In genomic region chr6:140664611-140665010, GRCm38 (mm10) we compare ENCODE assay signal across 25 mouse cellular contexts. TPM values are rescaled to one million over a fixed set of nuclear protein-coding genes. Genes with fewer than 3 reads are reported as not detected.
A peak's percentile ranks its signal among the peaks of the same experiment; 100 is the strongest.
DNase-seq lines count a peak whose midpoint lies in the region; ATAC-seq and TF ChIP-seq lines count a peak whose summit lies in the region.
"Had no signal": no experiment of that assay in that cellular context is flagged by ENCODE, and none has a peak within 500 bp of the region (broad histone marks: within the 10 kb centered on the region; RNA-seq: fewer than 3 reads in every experiment).

No protein-coding gene starts in this region.

- no peaks in the 10 kb centered on the region for H3K79me2 ChIP-seq in heart, adult 2 months (replicated peaks; ENCODE audit: control insufficient read depth, insufficient read depth, low read length)
- H3K79me2 ChIP-seq in myocyte (ENCODE audit: control insufficient read depth, insufficient read depth) = no peaks in the 10 kb centered on the region

- no peak for TF ChIP-seq EP300 in heart, adult 2 months (IDR thresholded peaks at IDR 0.05; ENCODE audit: insufficient read depth, low read depth, low read length)

- no peak overlapping the region for H3K4me3 ChIP-seq in heart, adult 2 months
- H3K4me3 ChIP-seq in myocyte = no peak overlapping the region
- H3K4me3 ChIP-seq: embryonic facial prominence, embryonic 12.5 days; embryonic facial prominence, embryonic 15.5 days; heart, embryonic 10.5 days; heart, embryonic 13.5 days; hindbrain, embryonic 12.5 days; hindbrain, embryonic 15.5 days had no signal

- TF ChIP-seq POLR2A in heart, adult 2 months (IDR thresholded peaks at IDR 0.05; ENCODE audit: insufficient read depth, low read depth, low read length) = no peak
- no peak for TF ChIP-seq POLR2A in myocyte (IDR thresholded peaks at IDR 0.05; ENCODE audit: insufficient read length, low read depth)

- intact Hi-C loops in heart, adult 2 months (cut with DNase I) = no loop called here

- H3K27ac ChIP-seq in heart, adult 2 months = no peak overlapping the region
- H3K27ac ChIP-seq: embryonic facial prominence, embryonic 12.5 days; embryonic facial prominence, embryonic 15.5 days; heart, embryonic 10.5 days; heart, embryonic 13.5 days; hindbrain, embryonic 12.5 days; hindbrain, embryonic 15.5 days had no signal

- no peak overlapping the region for H3ac ChIP-seq in myocyte (ENCODE audit: control insufficient read depth, insufficient read length)

- no peaks in the 10 kb centered on the region for H3K27me3 ChIP-seq in heart, adult 2 months (ENCODE audit: control insufficient read depth, insufficient read depth, low read length)
- H3K27me3 ChIP-seq in myocyte (ENCODE audit: control insufficient read depth, insufficient read depth, insufficient read length) = no peaks in the 10 kb centered on the region
- H3K27me3 ChIP-seq: embryonic facial prominence, embryonic 12.5 days; embryonic facial prominence, embryonic 15.5 days; heart, embryonic 13.5 days; hindbrain, embryonic 12.5 days; hindbrain, embryonic 15.5 days had no signal

- no peaks in the 10 kb centered on the region for H3K36me3 ChIP-seq in heart, adult 2 months (ENCODE audit: control insufficient read depth, insufficient read depth, low read length)
- no peaks in the 10 kb centered on the region for H3K36me3 ChIP-seq in myocyte (ENCODE audit: control insufficient read depth, insufficient read depth)
- H3K36me3 ChIP-seq: embryonic facial prominence, embryonic 12.5 days; heart, embryonic 10.5 days; heart, embryonic 13.5 days; hindbrain, embryonic 12.5 days; hindbrain, embryonic 15.5 days had no signal

- TF ChIP-seq CTCF in heart, adult 2 months (IDR thresholded peaks at IDR 0.05) = no peak

- peaks cover 7% of the 10 kb centered on the region for H3K4me1 ChIP-seq in heart, adult 2 months (ENCODE audit: control insufficient read depth, insufficient read depth, low read length)
- H3K4me1 ChIP-seq: embryonic facial prominence, embryonic 12.5 days had no signal

- DNase-seq in heart, adult 11 months = peak; percentile 76
- no peak for DNase-seq in heart, adult 2 months
- DNase-seq in 416B (ENCODE audit: low read depth) = peak; percentile 45
- no peak for DNase-seq in heart, postnatal 4 days
- no peak for DNase-seq in frontal cortex, adult 2 months (ENCODE audit: extremely low spot score in 1 of 2, low spot score in 1 of 2)
- DNase-seq: adrenal gland, adult 8-10 months; adrenal gland, postnatal 25 days; B cell, adult 2 months; cerebellum, adult 2 months; cerebellum, adult 9-11 months; forebrain, postnatal 0 days; gastrocnemius, postnatal 10 days; gastrocnemius, postnatal 36 days; heart, adult 18-20 months; heart, postnatal 14 days had no signal

- H3K9ac ChIP-seq in heart, adult 2 months (ENCODE audit: low read depth, low read length) = no peak overlapping the region
- H3K9ac ChIP-seq: embryonic facial prominence, embryonic 12.5 days; embryonic facial prominence, embryonic 15.5 days; forebrain, postnatal 0 days; heart, embryonic 13.5 days; hindbrain, embryonic 12.5 days; hindbrain, embryonic 15.5 days had no signal

- 92% methylated on average over 5 of the region's 5 CpGs for WGBS in heart, adult 2 months

- peak; percentile 12; the same call in 1 of the 2 replicates for ATAC-seq in granulocyte monocyte progenitor cell, adult 5-6 weeks (replicated peaks; ENCODE audit: poor library complexity, severe bottlenecking)
- ATAC-seq: activated CD4-positive, CD25-positive, alpha-beta regulatory T cell, adult 4 months; forebrain, embryonic 14.5 days; forebrain, postnatal 0 days had no signal

- no peak overlapping the region for H3K4me2 ChIP-seq in myocyte (ENCODE audit: low read depth)
- H3K4me2 ChIP-seq: embryonic facial prominence, embryonic 12.5 days; embryonic facial prominence, embryonic 15.5 days; heart, embryonic 13.5 days; hindbrain, embryonic 12.5 days; hindbrain, embryonic 15.5 days had no signal

TF ChIP-seq in myocyte, 11 proteins besides CTCF, POLR2A, EP300 and RAD21:
- TF ChIP-seq POLR2AphosphoS2 (IDR thresholded peaks at IDR 0.05; ENCODE audit: insufficient read length, low read depth) = peak; percentile 61
- no peak for TF ChIP-seq SRF (IDR thresholded peaks at IDR 0.05; ENCODE audit: control insufficient read depth, insufficient read length, low read depth)

RNA-seq across cellular contexts. Expression of gene Aebp2, which starts 42.1 kb away (rescaled TPM):
- 10 to 100 TPM; 35.3 to 37.5 TPM for total RNA-seq in heart, adult 2 months (2021)
- 15.0 and 22.5 TPM in 2 replicates for polyA plus RNA-seq in heart, adult 2 months (2012; rRNA removed)
- 32.0 and 38.7 TPM in 2 replicates for total RNA-seq in granulocyte monocyte progenitor cell, adult 5-6 weeks (2014; fragmentation: Nextera tagmentation)
- total RNA-seq in granulocyte monocyte progenitor cell, adult 5-6 weeks (2017) = 39.4 and 55.3 TPM in 2 replicates
- 18.7 TPM for polyA plus RNA-seq in myocyte (2012; fragmentation: generic; extraction: Trizol)
- total RNA-seq in heart, postnatal 4 days (2021) = 10 to 100 TPM; 49.0 to 49.1 TPM
- 40.7 and 42.1 TPM in 2 replicates for polyA plus RNA-seq in frontal cortex, adult 2 months (2012; rRNA removed)

Comparison
In these comparisons a context has a peak if more than half of its experiments do, and no peak if none do; other contexts are left out.
1. DNase-seq: peak in heart, adult 11 months (single experiment) and 416B (single experiment); none in heart, adult 2 months (0 of 2), heart, postnatal 4 days (single experiment) and frontal cortex, adult 2 months (0 of 2).